Mouse (Mus musculus): ENCODE measurements around the gene AC153137.1. TPM values are rescaled to one million over a fixed set of nuclear protein-coding genes. Genes with fewer than 3 reads are reported as not detected.

The AC153137.1 gene
- polyA plus RNA-seq, 1 experiment from 2014 or later = not detected

- Histone ChIP-seq H3K9me3 (ENCODE audit: control insufficient read depth, low read length) (no peaks in the 10 kb centered on the region), H3K36me3 (ENCODE audit: control insufficient read depth, insufficient read depth, low read length) (peaks cover 10% of the 10 kb centered on the region), H3K9ac (ENCODE audit: low read length) (peak overlapping the region; percentile 95), H3K4me1 (replicated peaks; ENCODE audit: control insufficient read depth, insufficient read depth, low read length) (peaks cover 4% of the 10 kb centered on the region), H3K4me2 (ENCODE audit: low read length) (peak overlapping the region; percentile 67), H3K4me3 (ENCODE audit: low read depth, low read length) (peak overlapping the region; percentile 88), H3K27me3 (replicated peaks; ENCODE audit: control insufficient read depth, insufficient read depth, low read length) (no peaks in the 10 kb centered on the region), H3K27ac (ENCODE audit: low read depth) (peak overlapping the region; percentile 99)
- ATAC-seq (replicated peaks; ENCODE audit: low FRiP score, low TSS enrichment, low read depth) (peak; percentile 99), DNase-seq (ENCODE audit: low spot score) (peak; percentile 95)
- under 1% methylated on average over 66 of the region's 66 CpGs for WGBS
Observed at GRCm38 (mm10) chr1:30949710-30950455, 27.9 kb downstream of the AC153137.1 start.

GRCm38 (mm10) chr1:30948950-30949639, 28.7 kb downstream of the AC153137.1 start:
- Histone ChIP-seq H3K4me1 (replicated peaks; ENCODE audit: control insufficient read depth, insufficient read depth, low read length) (peaks cover 4% of the 10 kb centered on the region), H3K4me3 (ENCODE audit: low read depth, low read length) (peak overlapping the region; percentile 88), H3K4me2 (ENCODE audit: low read length) (peak overlapping the region; percentile 62), H3K9ac (ENCODE audit: low read length) (peak overlapping the region; percentile 95), H3K27ac (ENCODE audit: low read depth) (peak overlapping the region; percentile 99), H3K36me3 (ENCODE audit: control insufficient read depth, insufficient read depth, low read length) (peaks cover 18% of the 10 kb centered on the region), H3K27me3 (replicated peaks; ENCODE audit: control insufficient read depth, insufficient read depth, low read length) (no peaks in the 10 kb centered on the region), H3K9me3 (ENCODE audit: control insufficient read depth, low read length) (no peaks in the 10 kb centered on the region)
- peak; percentile 61 for ATAC-seq (replicated peaks; ENCODE audit: low FRiP score, low TSS enrichment, low read depth)
- under 1% methylated on average over 57 of the region's 85 CpGs for WGBS
- DNase-seq (ENCODE audit: low spot score) = peak; percentile 88

- DNase-seq (ENCODE audit: low spot score) (peak; percentile 68), ATAC-seq (replicated peaks; ENCODE audit: low FRiP score, low TSS enrichment, low read depth) (no peak)
- Histone ChIP-seq H3K27ac (ENCODE audit: low read depth) (peak overlapping the region; percentile 99), H3K9me3 (ENCODE audit: control insufficient read depth, low read length) (no peaks in the 10 kb centered on the region), H3K4me2 (ENCODE audit: low read length) (peak overlapping the region; percentile 62), H3K4me3 (ENCODE audit: low read depth, low read length) (peak overlapping the region; percentile 88), H3K9ac (ENCODE audit: low read length) (peak overlapping the region; percentile 95), H3K4me1 (replicated peaks; ENCODE audit: control insufficient read depth, insufficient read depth, low read length) (peaks cover 4% of the 10 kb centered on the region), H3K27me3 (replicated peaks; ENCODE audit: control insufficient read depth, insufficient read depth, low read length) (no peaks in the 10 kb centered on the region), H3K36me3 (ENCODE audit: control insufficient read depth, insufficient read depth, low read length) (peaks cover 24% of the 10 kb centered on the region)
- WGBS = 2% methylated on average over 16 of the region's 16 CpGs
Observed at GRCm38 (mm10) chr1:30948361-30948949, 29.3 kb downstream of the AC153137.1 start.

GRCm38 (mm10) chr1:30945136-30945535, 32.6 kb downstream of the AC153137.1 start:
- H3K4me3 ChIP-seq (ENCODE audit: low read depth, low read length) = no peak overlapping the region
- 93% methylated on average over 6 of the region's 6 CpGs for WGBS
- peaks cover 39% of the 10 kb centered on the region for H3K36me3 ChIP-seq (ENCODE audit: control insufficient read depth, insufficient read depth, low read length)
- no peaks in the 10 kb centered on the region for H3K27me3 ChIP-seq (replicated peaks; ENCODE audit: control insufficient read depth, insufficient read depth, low read length)
- DNase-seq (ENCODE audit: low spot score) (no peak), ATAC-seq (replicated peaks; ENCODE audit: low FRiP score, low TSS enrichment, low read depth) (no peak)
- no peak overlapping the region for H3K27ac ChIP-seq (ENCODE audit: low read depth)
- H3K9ac ChIP-seq (ENCODE audit: low read length) = no peak overlapping the region
- no peaks in the 10 kb centered on the region; the same call in 1 of the 2 replicates for H3K4me1 ChIP-seq (replicated peaks; ENCODE audit: control insufficient read depth, insufficient read depth, low read length)
- H3K9me3 ChIP-seq (ENCODE audit: control insufficient read depth, low read length) = no peaks in the 10 kb centered on the region
- no peak overlapping the region for H3K4me2 ChIP-seq (ENCODE audit: low read length)

- DNase-seq (ENCODE audit: low spot score) = no peak
- H3K27ac ChIP-seq (ENCODE audit: low read depth) = no peak overlapping the region
- H3K36me3 ChIP-seq (ENCODE audit: control insufficient read depth, insufficient read depth, low read length) = peaks cover 35% of the 10 kb centered on the region
- H3K4me1 ChIP-seq (replicated peaks; ENCODE audit: control insufficient read depth, insufficient read depth, low read length) = no peaks in the 10 kb centered on the region
- WGBS = 75% methylated on average over 3 of the region's 3 CpGs
- no peaks in the 10 kb centered on the region for H3K27me3 ChIP-seq (replicated peaks; ENCODE audit: control insufficient read depth, insufficient read depth, low read length)
- no peak overlapping the region for H3K4me2 ChIP-seq (ENCODE audit: low read length)
- ATAC-seq (replicated peaks; ENCODE audit: low FRiP score, low TSS enrichment, low read depth) = peak; percentile 29; the same call in 1 of the 2 replicates
- H3K4me3 ChIP-seq (ENCODE audit: low read depth, low read length) = no peak overlapping the region
- no peak overlapping the region for H3K9ac ChIP-seq (ENCODE audit: low read length)
- no peaks in the 10 kb centered on the region for H3K9me3 ChIP-seq (ENCODE audit: control insufficient read depth, low read length)
Observed at GRCm38 (mm10) chr1:30940571-30940970, 37.2 kb downstream of the AC153137.1 start.

- no peaks in the 10 kb centered on the region for H3K27me3 ChIP-seq (replicated peaks; ENCODE audit: control insufficient read depth, insufficient read depth, low read length)
- no peak overlapping the region for H3K4me3 ChIP-seq (ENCODE audit: low read depth, low read length)
- no peaks in the 10 kb centered on the region for H3K4me1 ChIP-seq (replicated peaks; ENCODE audit: control insufficient read depth, insufficient read depth, low read length)
- H3K9ac ChIP-seq (ENCODE audit: low read length) = no peak overlapping the region
- no peak for ATAC-seq (replicated peaks; ENCODE audit: low FRiP score, low TSS enrichment, low read depth)
- H3K36me3 ChIP-seq (ENCODE audit: control insufficient read depth, insufficient read depth, low read length) = peaks cover 14% of the 10 kb centered on the region
- no peaks in the 10 kb centered on the region for H3K9me3 ChIP-seq (ENCODE audit: control insufficient read depth, low read length)
- whole genome bisulfite sequencing = 82% methylated on average over 7 of the region's 7 CpGs
- no peak overlapping the region for H3K4me2 ChIP-seq (ENCODE audit: low read length)
- H3K27ac ChIP-seq (ENCODE audit: low read depth) = no peak overlapping the region
- no peak for DNase-seq (ENCODE audit: low spot score)
Observed at GRCm38 (mm10) chr1:30938392-30938791, 39.4 kb downstream of the AC153137.1 start.

- 0 out of 2 replicates have a peak, but pooled peaks cover 10% of the 10 kb centered on the region for H3K36me3 ChIP-seq (ENCODE audit: control insufficient read depth, insufficient read depth, low read length)
- no peaks in the 10 kb centered on the region for H3K9me3 ChIP-seq (ENCODE audit: control insufficient read depth, low read length)
- H3K4me3 ChIP-seq (ENCODE audit: low read depth, low read length) = no peak overlapping the region
- 40% methylated on average over 8 of the region's 8 CpGs for WGBS
- H3K9ac ChIP-seq (ENCODE audit: low read length) = no peak overlapping the region
- no peak overlapping the region for H3K4me2 ChIP-seq (ENCODE audit: low read length)
- ATAC-seq (replicated peaks; ENCODE audit: low FRiP score, low TSS enrichment, low read depth) (no peak), DNase-seq (ENCODE audit: low spot score) (no peak)
- no peak overlapping the region for H3K27ac ChIP-seq (ENCODE audit: low read depth)
- no peaks in the 10 kb centered on the region for H3K27me3 ChIP-seq (replicated peaks; ENCODE audit: control insufficient read depth, insufficient read depth, low read length)
- H3K4me1 ChIP-seq (replicated peaks; ENCODE audit: control insufficient read depth, insufficient read depth, low read length) = no peaks in the 10 kb centered on the region
Observed at GRCm38 (mm10) chr1:30937396-30937965, 40.3 kb downstream of the AC153137.1 start.

GRCm38 (mm10) chr1:30936488-30936887, 41.3 kb downstream of the AC153137.1 start:
- H3K9ac ChIP-seq (ENCODE audit: low read length) = no peak overlapping the region
- H3K4me2 ChIP-seq (ENCODE audit: low read length) = no peak overlapping the region
- no peaks in the 10 kb centered on the region for H3K27me3 ChIP-seq (replicated peaks; ENCODE audit: control insufficient read depth, insufficient read depth, low read length)
- WGBS = 81% methylated on average over 2 of the region's 2 CpGs
- ATAC-seq (replicated peaks; ENCODE audit: low FRiP score, low TSS enrichment, low read depth) = no peak
- H3K27ac ChIP-seq (ENCODE audit: low read depth) = no peak overlapping the region
- no peak for DNase-seq (ENCODE audit: low spot score)
- H3K4me3 ChIP-seq (ENCODE audit: low read depth, low read length) = no peak overlapping the region
- no peaks in the 10 kb centered on the region for H3K9me3 ChIP-seq (ENCODE audit: control insufficient read depth, low read length)
- H3K4me1 ChIP-seq (replicated peaks; ENCODE audit: control insufficient read depth, insufficient read depth, low read length) = no peaks in the 10 kb centered on the region
- 0 out of 2 replicates have a peak, but pooled peaks cover 10% of the 10 kb centered on the region for H3K36me3 ChIP-seq (ENCODE audit: control insufficient read depth, insufficient read depth, low read length)

All from intestine, embryonic 14.5 days (tissue).